Mouse (Mus musculus) bone marrow, adult 2 months (tissue): ENCODE data around the gene Il16.

ENCODE experiments used
- CTCF ChIP-seq: fragments of 200-500 bp; IDR thresholded peaks from 2 replicates; pipeline ENCODE4 v1.5.1; 2011; ENCODE audit warnings: low read length, control low read depth; ENCODE audit not compliant: control insufficient read depth, insufficient read depth
- POLR2A ChIP-seq: fragments of 200-500 bp; IDR thresholded peaks from 2 replicates; pipeline ENCODE4 v1.6.1; 2011; ENCODE audit warnings: low read depth, mild to moderate bottlenecking, control low read depth, low read length, borderline replicate concordance; ENCODE audit not compliant: control insufficient read depth

- TF ChIP-seq POLR2A (no peak), CTCF (no peak)
These were observed 35.4 kb upstream of the Il16 start for GRCm38 (mm10) chr7:83780881-83781280.
